Mouse (Mus musculus) liver (tissue): ENCODE measurements around the gene Socs7.

Source experiments
- DNase-seq: peaks from one replicate; pipeline ENCODE4 v3.0.0-alpha.2; 2020; ENCODE audit warnings: mixed read lengths

Gene Socs7

GRCm38 (mm10) chr11:97447979-97448378 lies 85.6 kb downstream of the Socs7 start:
- no peak for DNase-seq
